Mouse (Mus musculus): ENCODE results near the gene Snx30. TPM values are rescaled to one million over a fixed set of nuclear protein-coding genes. Genes with fewer than 3 reads are reported as not detected.
A peak's percentile ranks its signal among the peaks of the same experiment; 100 is the strongest.

Snx30 gene
- polyA plus RNA-seq, 1 experiment from 2014 or later, result 9.4 TPM

- no peak within 1 kb of the TSS for H3K4me2 ChIP-seq
- no peak for ATAC-seq
- no peak within 1 kb of the TSS for H3K27ac ChIP-seq
- no peaks in the 10 kb centered on the region for H3K36me3 ChIP-seq (ENCODE audit: poor library complexity, severe bottlenecking)
- H3K4me1 ChIP-seq, result peaks cover 7% of the 10 kb centered on the region
- H3K9me3 ChIP-seq (replicated peaks), result no peaks in the 10 kb centered on the region
- H3K27me3 ChIP-seq, result 0 out of 2 replicates have a peak, but pooled peaks cover 2% of the 10 kb centered on the region
- H3K4me3 ChIP-seq, result no peak within 1 kb of the TSS
- no peak within 1 kb of the TSS for H3K9ac ChIP-seq
Measured at GRCm38 (mm10) chr4:59801489-59801888, 4.2 kb upstream of the Snx30 start, which contains the start of gene Inip. TSS of gene Inip (minus strand) at chr4:59801589.

- Histone ChIP-seq H3K4me2 (no peak overlapping the region), H3K9ac (no peak overlapping the region), H3K27me3 (0 out of 2 replicates have a peak, but pooled peaks cover 2% of the 10 kb centered on the region), H3K9me3 (replicated peaks) (no peaks in the 10 kb centered on the region), H3K4me3 (no peak overlapping the region), H3K27ac (no peak overlapping the region), H3K36me3 (ENCODE audit: poor library complexity, severe bottlenecking) (no peaks in the 10 kb centered on the region), H3K4me1 (peaks cover 13% of the 10 kb centered on the region)
- 76% methylated on average over 6 of the region's 6 CpGs for WGBS
- ATAC-seq, result no peak
Measured at GRCm38 (mm10) chr4:59802107-59802506, 3.5 kb upstream of the Snx30 start.

GRCm38 (mm10) chr4:59802792-59803191, 2.8 kb upstream of the Snx30 start:
- H3K27ac ChIP-seq, result no peak overlapping the region
- H3K4me1 ChIP-seq, result peaks cover 20% of the 10 kb centered on the region
- no peaks in the 10 kb centered on the region for H3K36me3 ChIP-seq (ENCODE audit: poor library complexity, severe bottlenecking)
- WGBS, result 76% methylated on average over 4 of the region's 4 CpGs
- H3K9me3 ChIP-seq (replicated peaks), result no peaks in the 10 kb centered on the region
- H3K4me3 ChIP-seq, result no peak overlapping the region
- H3K9ac ChIP-seq, result no peak overlapping the region
- no peak overlapping the region for H3K4me2 ChIP-seq
- H3K27me3 ChIP-seq, result 0 out of 2 replicates have a peak, but pooled peaks cover 2% of the 10 kb centered on the region
- ATAC-seq, result no peak

- 83% methylated on average over 5 of the region's 5 CpGs for WGBS
- Histone ChIP-seq H3K27ac (no peak overlapping the region), H3K4me1 (peaks cover 21% of the 10 kb centered on the region), H3K27me3 (0 out of 2 replicates have a peak, but pooled peaks cover 2% of the 10 kb centered on the region), H3K4me2 (no peak overlapping the region), H3K9me3 (replicated peaks) (no peaks in the 10 kb centered on the region), H3K9ac (no peak overlapping the region), H3K4me3 (no peak overlapping the region), H3K36me3 (ENCODE audit: poor library complexity, severe bottlenecking) (no peaks in the 10 kb centered on the region)
- ATAC-seq, result no peak
Measured at GRCm38 (mm10) chr4:59803358-59803757, 2.3 kb upstream of the Snx30 start.

GRCm38 (mm10) chr4:59804754-59805153, 886 bp upstream of the Snx30 start:
- peak overlapping the region; percentile 99 for H3K4me2 ChIP-seq
- 73% methylated on average over 1 of the region's 1 CpGs for WGBS
- H3K9me3 ChIP-seq (replicated peaks), result no peaks in the 10 kb centered on the region
- peaks cover 21% of the 10 kb centered on the region for H3K4me1 ChIP-seq
- H3K4me3 ChIP-seq, result peak overlapping the region; percentile 90
- no peak for ATAC-seq
- H3K36me3 ChIP-seq (ENCODE audit: poor library complexity, severe bottlenecking), result no peaks in the 10 kb centered on the region
- H3K27ac ChIP-seq, result no peak overlapping the region
- H3K9ac ChIP-seq, result peak overlapping the region; percentile 89; the same call in 1 of the 2 replicates
- H3K27me3 ChIP-seq, result 0 out of 2 replicates have a peak, but pooled peaks cover 2% of the 10 kb centered on the region

GRCm38 (mm10) chr4:59805968-59806878, 583 bp downstream of the Snx30 start:
- H3K36me3 ChIP-seq (ENCODE audit: poor library complexity, severe bottlenecking), result no peaks in the 10 kb centered on the region
- H3K27me3 ChIP-seq, result 0 out of 2 replicates have a peak, but pooled peaks cover 2% of the 10 kb centered on the region
- ATAC-seq, result peak; percentile 89
- peak overlapping the region; percentile 89 for H3K9ac ChIP-seq
- H3K4me3 ChIP-seq, result peak overlapping the region; percentile 90
- no peaks in the 10 kb centered on the region for H3K9me3 ChIP-seq (replicated peaks)
- peak overlapping the region; percentile 59 for H3K27ac ChIP-seq
- H3K4me2 ChIP-seq, result peak overlapping the region; percentile 99
- H3K4me1 ChIP-seq, result peaks cover 21% of the 10 kb centered on the region
- under 1% methylated on average over 53 of the region's 58 CpGs for WGBS

GRCm38 (mm10) chr4:59806879-59807195, 1.2 kb downstream of the Snx30 start:
- Histone ChIP-seq H3K9me3 (replicated peaks) (no peaks in the 10 kb centered on the region), H3K36me3 (ENCODE audit: poor library complexity, severe bottlenecking) (no peaks in the 10 kb centered on the region), H3K9ac (peak overlapping the region; percentile 89), H3K27ac (no peak overlapping the region), H3K4me1 (peaks cover 21% of the 10 kb centered on the region), H3K4me3 (peak overlapping the region; percentile 90), H3K27me3 (0 out of 2 replicates have a peak, but pooled peaks cover 2% of the 10 kb centered on the region), H3K4me2 (peak overlapping the region; percentile 99)
- ATAC-seq, result no peak
- 5% methylated on average over 9 of the region's 9 CpGs for WGBS

GRCm38 (mm10) chr4:59807521-59807920, 1.9 kb downstream of the Snx30 start:
- 80% methylated on average over 2 of the region's 2 CpGs for whole genome bisulfite sequencing
- no peak for ATAC-seq
- peak overlapping the region; percentile 99; the same call in 1 of the 2 replicates for H3K4me2 ChIP-seq

GRCm38 (mm10) chr4:59808396-59808795, 2.8 kb downstream of the Snx30 start:
- Histone ChIP-seq H3K27me3 (0 out of 2 replicates have a peak, but pooled peaks cover 1% of the 10 kb centered on the region), H3K36me3 (ENCODE audit: poor library complexity, severe bottlenecking) (no peaks in the 10 kb centered on the region), H3K4me2 (no peak overlapping the region), H3K27ac (no peak overlapping the region), H3K4me1 (peaks cover 21% of the 10 kb centered on the region), H3K9me3 (replicated peaks) (no peaks in the 10 kb centered on the region), H3K9ac (no peak overlapping the region), H3K4me3 (no peak overlapping the region)
- 77% methylated on average over 5 of the region's 5 CpGs for WGBS
- ATAC-seq, result no peak

More at GRCm38 (mm10) chr4:59807521-59807920, 1.9 kb downstream of the Snx30 start:
- Histone ChIP-seq H3K9me3 (replicated peaks) (no peaks in the 10 kb centered on the region), H3K9ac (no peak overlapping the region), H3K4me1 (peaks cover 21% of the 10 kb centered on the region), H3K27me3 (0 out of 2 replicates have a peak, but pooled peaks cover 2% of the 10 kb centered on the region), H3K36me3 (ENCODE audit: poor library complexity, severe bottlenecking) (no peaks in the 10 kb centered on the region), H3K27ac (no peak overlapping the region), H3K4me3 (peak overlapping the region; percentile 90; the same call in 1 of the 2 replicates)

GRCm38 (mm10) chr4:59814094-59814493, 8.5 kb downstream of the Snx30 start:
- Histone ChIP-seq H3K4me3 (no peak overlapping the region), H3K9ac (no peak overlapping the region), H3K27ac (no peak overlapping the region), H3K36me3 (ENCODE audit: poor library complexity, severe bottlenecking) (no peaks in the 10 kb centered on the region), H3K4me2 (no peak overlapping the region), H3K9me3 (replicated peaks) (no peaks in the 10 kb centered on the region), H3K27me3 (no peaks in the 10 kb centered on the region), H3K4me1 (peaks cover 30% of the 10 kb centered on the region)
- WGBS, result 87% methylated on average over 7 of the region's 7 CpGs
- ATAC-seq, result no peak

- Histone ChIP-seq H3K4me1 (peaks cover 40% of the 10 kb centered on the region), H3K36me3 (ENCODE audit: poor library complexity, severe bottlenecking) (no peaks in the 10 kb centered on the region), H3K9me3 (replicated peaks) (no peaks in the 10 kb centered on the region), H3K27ac (no peak overlapping the region), H3K9ac (no peak overlapping the region), H3K4me2 (no peak overlapping the region), H3K27me3 (no peaks in the 10 kb centered on the region), H3K4me3 (no peak overlapping the region)
- ATAC-seq, result no peak
- 85% methylated on average over 4 of the region's 4 CpGs for whole genome bisulfite sequencing
Measured at GRCm38 (mm10) chr4:59815121-59815810, 9.6 kb downstream of the Snx30 start.

- Histone ChIP-seq H3K4me2 (no peak overlapping the region), H3K4me1 (peaks cover 40% of the 10 kb centered on the region), H3K36me3 (ENCODE audit: poor library complexity, severe bottlenecking) (no peaks in the 10 kb centered on the region), H3K9me3 (replicated peaks) (no peaks in the 10 kb centered on the region), H3K9ac (no peak overlapping the region), H3K27ac (no peak overlapping the region), H3K4me3 (no peak overlapping the region), H3K27me3 (no peaks in the 10 kb centered on the region)
- no peak for ATAC-seq
- WGBS, result 32% methylated on average over 4 of the region's 5 CpGs
Measured at GRCm38 (mm10) chr4:59816016-59816415, 10.4 kb downstream of the Snx30 start.

All from forebrain, embryonic 13.5 days (tissue).